Mouse (Mus musculus): ENCODE measurements at regions not wholly inside any gene's neighbourhood (a gene's known extent, or its start where the extent isn't known, plus 50 kb on each side); places are given as distances from the start of the nearest gene placed in this dataset.

GRCm38 (mm10) chr10:126531368-126531767, 369.8 kb downstream of the Atp23 start:
- peak; percentile 11 to 40 (median 37); a peak in 4 of 6 replicates for TF ChIP-seq CTCF (IDR thresholded peaks at IDR 0.05 in 2 of 3, conservative IDR thresholded peaks at IDR 0.05 in 1 of 3; ENCODE audit: control insufficient read depth in 1 of 3, insufficient read depth in 1 of 3, low read depth in 2 of 3, low read length in 3 of 3, poor library complexity in 1 of 3, severe bottlenecking in 1 of 3)
- no peak for TF ChIP-seq ZMIZ1 (IDR thresholded peaks at IDR 0.05; ENCODE audit: low read depth, low read length)
- TF ChIP-seq TCF12 (IDR thresholded peaks at IDR 0.05; ENCODE audit: low read depth, low read length), result no peak
- no peak for TF ChIP-seq GATA1 (IDR thresholded peaks at IDR 0.05; ENCODE audit: low read depth, low read length)
- TF ChIP-seq MAZ (IDR thresholded peaks at IDR 0.05; ENCODE audit: low read depth, low read length), result no peak
- TF ChIP-seq POLR2A (IDR thresholded peaks at IDR 0.05; ENCODE audit: control insufficient read depth in 1 of 2, insufficient read depth in 1 of 2, low read depth in 1 of 2, low read length in 2 of 2, poor library complexity in 1 of 2), result no peak
- TF ChIP-seq ELF1 (IDR thresholded peaks at IDR 0.05; ENCODE audit: low read depth, low read length), result no peak
- no peak for TF ChIP-seq UBTF (IDR thresholded peaks at IDR 0.05; ENCODE audit: borderline replicate concordance, insufficient read depth, low read depth, low read length)
- TF ChIP-seq TAL1 (IDR thresholded peaks at IDR 0.05; ENCODE audit: low read length), result no peak
- no peak for TF ChIP-seq CHD2 (IDR thresholded peaks at IDR 0.05; ENCODE audit: low read length)

All from MEL (cell line).